In the genomic region with DNA sequence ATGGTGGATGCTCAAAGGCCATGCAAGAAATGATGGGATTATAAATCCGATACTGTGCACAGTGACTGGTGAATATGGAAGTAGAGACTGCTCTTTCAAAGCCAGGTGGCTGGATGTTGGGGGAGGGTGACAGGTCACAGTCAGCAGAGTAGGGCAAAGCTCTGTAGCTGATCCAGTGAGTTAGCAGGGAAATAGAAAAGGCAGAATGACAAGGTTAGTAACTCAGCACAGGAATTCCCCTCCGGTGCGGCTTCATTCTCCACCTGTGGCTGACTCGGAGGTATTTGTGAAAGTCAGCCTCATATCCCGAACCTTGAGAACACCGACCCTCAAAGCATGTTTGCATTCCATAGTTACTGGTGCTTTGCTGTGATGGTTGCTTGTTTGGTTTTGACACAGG, we compare ENCODE assay signal across 14 mouse cellular contexts. TPM values are rescaled to one million over a fixed set of nuclear protein-coding genes. Genes with fewer than 3 reads are reported as not detected.
"Had no signal": no experiment of that assay in that cellular context is flagged by ENCODE, and none has a peak within 500 bp of the region (broad histone marks: within the 10 kb centered on the region; RNA-seq: fewer than 3 reads in every experiment).

No protein-coding gene starts in this region.

- H3K9ac ChIP-seq: hindbrain, embryonic 15.5 days; limb, embryonic 12.5 days; liver, embryonic 14.5 days; midbrain, embryonic 13.5 days; neural tube, embryonic 15.5 days; stomach, embryonic 15.5 days had no signal

- H3K4me3 ChIP-seq: hindbrain, embryonic 15.5 days; layer of hippocampus, adult 2 months; limb, embryonic 12.5 days; midbrain, embryonic 13.5 days; myocyte; neural tube, embryonic 15.5 days; stomach, embryonic 15.5 days had no signal

- H3K27me3 ChIP-seq: hindbrain, embryonic 15.5 days; limb, embryonic 12.5 days; midbrain, embryonic 13.5 days; neural tube, embryonic 15.5 days; stomach, embryonic 15.5 days had no signal

- H3K36me3 ChIP-seq: hindbrain, embryonic 15.5 days; limb, embryonic 12.5 days; midbrain, embryonic 13.5 days; neural tube, embryonic 15.5 days; stomach, embryonic 15.5 days had no signal

- H3K4me2 ChIP-seq: hindbrain, embryonic 15.5 days; limb, embryonic 12.5 days; midbrain, embryonic 13.5 days; neural tube, embryonic 15.5 days; stomach, embryonic 15.5 days had no signal

- H3K9me3 ChIP-seq: hindbrain, embryonic 15.5 days; limb, embryonic 12.5 days; midbrain, embryonic 13.5 days; neural tube, embryonic 15.5 days; stomach, embryonic 15.5 days had no signal

- ATAC-seq: midbrain, embryonic 13.5 days had no signal

- H3K4me1 ChIP-seq: hindbrain, embryonic 15.5 days; limb, embryonic 12.5 days; midbrain, embryonic 13.5 days; neural tube, embryonic 15.5 days; stomach, embryonic 15.5 days had no signal

- DNase-seq: liver; lung, adult 2 months; lung, postnatal 10 days; right cerebral cortex, postnatal 14 days; thymus, adult 2 months; thymus, postnatal 25 days had no signal

- H3K27ac ChIP-seq: hindbrain, embryonic 15.5 days; layer of hippocampus, adult 2 months; limb, embryonic 12.5 days; liver, embryonic 14.5 days; midbrain, embryonic 13.5 days; neural tube, embryonic 15.5 days; stomach, embryonic 15.5 days had no signal

RNA-seq across cellular contexts. Expression of a gene that starts 17.0 kb away (rescaled TPM):
- polyA plus RNA-seq: midbrain, embryonic 13.5 days had no signal
